Mouse (Mus musculus): ENCODE results near the gene Gabrg3. TPM values are rescaled to one million over a fixed set of nuclear protein-coding genes. Genes with fewer than 3 reads are reported as not detected.

Gene Gabrg3
- total and polyA plus RNA-seq, 2 experiments from 2014 or later: 0.11 to 0.22 TPM

- Histone ChIP-seq H3K27ac (ENCODE audit: low read depth) (no peak overlapping the region), H3K27me3 (ENCODE audit: control insufficient read depth, insufficient read depth, low read length) (no peaks in the 10 kb centered on the region), H3K4me1 (ENCODE audit: control insufficient read depth, insufficient read depth) (no peaks in the 10 kb centered on the region), H3K9ac (replicated peaks; ENCODE audit: low read depth, low read length) (no peak overlapping the region), H3K9me3 (replicated peaks; ENCODE audit: control insufficient read depth, low read length) (0 out of 2 replicates have a peak, but pooled peaks cover 6% of the 10 kb centered on the region), H3K36me3 (replicated peaks; ENCODE audit: control insufficient read depth, insufficient read depth, low read length) (no peaks in the 10 kb centered on the region), H3K4me2 (ENCODE audit: low read depth, low read length) (no peak overlapping the region), H3K4me3 (ENCODE audit: low read depth, low read length) (no peak overlapping the region)
- TF ChIP-seq CTCF (IDR thresholded peaks at IDR 0.05; ENCODE audit: low read depth) (no peak), EP300 (IDR thresholded peaks at IDR 0.05; ENCODE audit: low read depth) (no peak)
- DNase-seq (ENCODE audit: low spot score) (no peak), ATAC-seq (ENCODE audit: insufficient read depth, low read depth) (no peak)
- WGBS: 59% methylated on average over 1 of the region's 1 CpGs
These were observed 335.9 kb downstream of the Gabrg3 start for GRCm38 (mm10) chr7:57050906-57051635.

GRCm38 (mm10) chr7:57037861-57038421 is 349.0 kb downstream of the Gabrg3 start:
- H3K4me1 ChIP-seq (ENCODE audit: control insufficient read depth, insufficient read depth): no peaks in the 10 kb centered on the region
- DNase-seq (ENCODE audit: low spot score): no peak
- 0 out of 2 replicates have a peak, but pooled peaks cover 2% of the 10 kb centered on the region for H3K9me3 ChIP-seq (replicated peaks; ENCODE audit: control insufficient read depth, low read length)
- H3K9ac ChIP-seq (replicated peaks; ENCODE audit: low read depth, low read length): no peak overlapping the region
- whole genome bisulfite sequencing: 55% methylated on average over 2 of the region's 2 CpGs
- TF ChIP-seq CTCF (IDR thresholded peaks at IDR 0.05; ENCODE audit: low read depth) (no peak), EP300 (IDR thresholded peaks at IDR 0.05; ENCODE audit: low read depth) (no peak)
- H3K4me2 ChIP-seq (ENCODE audit: low read depth, low read length): no peak overlapping the region
- no peak overlapping the region for H3K27ac ChIP-seq (ENCODE audit: low read depth)
- no peak overlapping the region for H3K4me3 ChIP-seq (ENCODE audit: low read depth, low read length)
- no peaks in the 10 kb centered on the region for H3K36me3 ChIP-seq (replicated peaks; ENCODE audit: control insufficient read depth, insufficient read depth, low read length)
- ATAC-seq (ENCODE audit: insufficient read depth, low read depth): no peak
- H3K27me3 ChIP-seq (ENCODE audit: control insufficient read depth, insufficient read depth, low read length): no peaks in the 10 kb centered on the region

- DNase-seq (ENCODE audit: low spot score) (no peak), ATAC-seq (ENCODE audit: insufficient read depth, low read depth) (no peak)
- Histone ChIP-seq H3K4me2 (ENCODE audit: low read depth, low read length) (no peak overlapping the region), H3K36me3 (replicated peaks; ENCODE audit: control insufficient read depth, insufficient read depth, low read length) (no peaks in the 10 kb centered on the region), H3K27me3 (ENCODE audit: control insufficient read depth, insufficient read depth, low read length) (no peaks in the 10 kb centered on the region), H3K27ac (ENCODE audit: low read depth) (no peak overlapping the region), H3K4me3 (ENCODE audit: low read depth, low read length) (no peak overlapping the region), H3K4me1 (ENCODE audit: control insufficient read depth, insufficient read depth) (no peaks in the 10 kb centered on the region), H3K9ac (replicated peaks; ENCODE audit: low read depth, low read length) (no peak overlapping the region), H3K9me3 (replicated peaks; ENCODE audit: control insufficient read depth, low read length) (peaks cover 5% of the 10 kb centered on the region; the same call in 1 of the 2 replicates)
- no peak for TF ChIP-seq CTCF (IDR thresholded peaks at IDR 0.05; ENCODE audit: low read depth)
- no peak for TF ChIP-seq EP300 (IDR thresholded peaks at IDR 0.05; ENCODE audit: low read depth)
- WGBS: 83% methylated on average over 3 of the region's 3 CpGs
These were observed 386.3 kb downstream of the Gabrg3 start for GRCm38 (mm10) chr7:57000585-57001261.

GRCm38 (mm10) chr7:56997713-56998624 is 389.0 kb downstream of the Gabrg3 start:
- 86% methylated on average over 2 of the region's 2 CpGs for WGBS
- no peak for ATAC-seq (ENCODE audit: insufficient read depth, low read depth)

GRCm38 (mm10) chr7:56946398-56946797 is 440.6 kb downstream of the Gabrg3 start:
- 67% methylated on average over 1 of the region's 2 CpGs for WGBS
- H3K27me3 ChIP-seq (ENCODE audit: control insufficient read depth, insufficient read depth, low read length): no peaks in the 10 kb centered on the region
- no peaks in the 10 kb centered on the region for H3K9me3 ChIP-seq (replicated peaks; ENCODE audit: control insufficient read depth, low read length)
- H3K4me2 ChIP-seq (ENCODE audit: low read depth, low read length): no peak overlapping the region
- ATAC-seq (ENCODE audit: insufficient read depth, low read depth) (no peak), DNase-seq (ENCODE audit: low spot score) (no peak)
- no peak overlapping the region for H3K4me3 ChIP-seq (ENCODE audit: low read depth, low read length)
- TF ChIP-seq EP300 (IDR thresholded peaks at IDR 0.05; ENCODE audit: low read depth) (no peak), CTCF (IDR thresholded peaks at IDR 0.05; ENCODE audit: low read depth) (peak; percentile 60)
- no peaks in the 10 kb centered on the region for H3K36me3 ChIP-seq (replicated peaks; ENCODE audit: control insufficient read depth, insufficient read depth, low read length)
- no peak overlapping the region for H3K9ac ChIP-seq (replicated peaks; ENCODE audit: low read depth, low read length)
- no peaks in the 10 kb centered on the region for H3K4me1 ChIP-seq (ENCODE audit: control insufficient read depth, insufficient read depth)
- H3K27ac ChIP-seq (ENCODE audit: low read depth): no peak overlapping the region

More at GRCm38 (mm10) chr7:56997713-56998624, 389.0 kb downstream of the Gabrg3 start:
- no peak for TF ChIP-seq CTCF (IDR thresholded peaks at IDR 0.05; ENCODE audit: low read depth)
- TF ChIP-seq EP300 (IDR thresholded peaks at IDR 0.05; ENCODE audit: low read depth): no peak
- Histone ChIP-seq H3K4me1 (ENCODE audit: control insufficient read depth, insufficient read depth) (no peaks in the 10 kb centered on the region), H3K9me3 (replicated peaks; ENCODE audit: control insufficient read depth, low read length) (0 out of 2 replicates have a peak, but pooled peaks cover 5% of the 10 kb centered on the region), H3K27me3 (ENCODE audit: control insufficient read depth, insufficient read depth, low read length) (no peaks in the 10 kb centered on the region), H3K4me3 (ENCODE audit: low read depth, low read length) (no peak overlapping the region), H3K36me3 (replicated peaks; ENCODE audit: control insufficient read depth, insufficient read depth, low read length) (no peaks in the 10 kb centered on the region), H3K27ac (ENCODE audit: low read depth) (no peak overlapping the region), H3K4me2 (ENCODE audit: low read depth, low read length) (no peak overlapping the region), H3K9ac (replicated peaks; ENCODE audit: low read depth, low read length) (no peak overlapping the region)
- no peak for DNase-seq (ENCODE audit: low spot score)
